Mouse (Mus musculus): Measurements from ENCODE around the gene Atp6v0d1. TPM values are rescaled to one million over a fixed set of nuclear protein-coding genes. Genes with fewer than 3 reads are reported as not detected.

Atp6v0d1 gene
- total and polyA plus RNA-seq, 3 experiments: 51.1 to 83.8 TPM; not detected in 1

GRCm38 (mm10) chr8:105527110-105527509 lies 38.7 kb downstream of the Atp6v0d1 start:
- H3K36me3 ChIP-seq (ENCODE audit: control insufficient read depth in 1 of 2, insufficient read depth in 2 of 2, low read length in 2 of 2): peaks cover 0 to 3% of the 10 kb centered on the region in 2 experiments; a peak in 2 of 4 replicates
- TF ChIP-seq NELFE (IDR thresholded peaks at IDR 0.05; ENCODE audit: low read depth, low read length) (no peak), CHD2 (IDR thresholded peaks at IDR 0.05; ENCODE audit: low read length) (no peak), CHD1 (IDR thresholded peaks at IDR 0.05; ENCODE audit: low read depth, low read length) (no peak), NRF1 (IDR thresholded peaks at IDR 0.05; ENCODE audit: insufficient read depth, low read depth, low read length, poor library complexity, severe bottlenecking) (no peak), BHLHE40 (IDR thresholded peaks at IDR 0.05; ENCODE audit: borderline replicate concordance, low read depth, low read length) (no peak)
- H3K9ac ChIP-seq (ENCODE audit: control insufficient read depth, low read depth, low read length, poor library complexity, severe bottlenecking): no peak overlapping the region
- no peaks in the 10 kb centered on the region for H3K27me3 ChIP-seq (ENCODE audit: control insufficient read depth in 1 of 2, insufficient read depth in 2 of 2, low read length in 2 of 2)
- H3K79me2 ChIP-seq (ENCODE audit: control insufficient read depth, insufficient read depth, low read length, poor library complexity): no peaks in the 10 kb centered on the region
- no peak overlapping the region for H3K27ac ChIP-seq (ENCODE audit: control insufficient read depth, low read depth, low read length)
- 0 out of 4 replicates have a peak, but pooled peaks cover 0 to under 1% of the 10 kb centered on the region in 2 experiments for H3K4me1 ChIP-seq (ENCODE audit: control insufficient read depth in 1 of 2, insufficient read depth in 2 of 2, low read length in 2 of 2)
- no peaks in the 10 kb centered on the region for H3K9me3 ChIP-seq (replicated peaks; ENCODE audit: insufficient read depth, low read length)
- DNase-seq (ENCODE audit: low read depth, low spot score): no peak
- no peak overlapping the region for H3K4me3 ChIP-seq (ENCODE audit: control insufficient read depth in 1 of 2, insufficient read depth in 1 of 2, low read depth in 2 of 2, low read length in 2 of 2)

- H3K36me3 ChIP-seq (ENCODE audit: control insufficient read depth in 1 of 2, insufficient read depth in 2 of 2, low read length in 2 of 2): peaks cover 0 to 4% of the 10 kb centered on the region in 2 experiments; a peak in 2 of 4 replicates
- H3K9me3 ChIP-seq (replicated peaks; ENCODE audit: insufficient read depth, low read length): no peaks in the 10 kb centered on the region
- no peaks in the 10 kb centered on the region for H3K79me2 ChIP-seq (ENCODE audit: control insufficient read depth, insufficient read depth, low read length, poor library complexity)
- no peak overlapping the region for H3K9ac ChIP-seq (ENCODE audit: control insufficient read depth, low read depth, low read length, poor library complexity, severe bottlenecking)
- H3K27ac ChIP-seq (ENCODE audit: control insufficient read depth, low read depth, low read length): no peak overlapping the region
- peaks cover 4 to 10% of the 10 kb centered on the region in 2 experiments for H3K4me1 ChIP-seq (ENCODE audit: control insufficient read depth in 1 of 2, insufficient read depth in 2 of 2, low read length in 2 of 2)
- H3K27me3 ChIP-seq (ENCODE audit: control insufficient read depth in 1 of 2, insufficient read depth in 2 of 2, low read length in 2 of 2): no peaks in the 10 kb centered on the region
- TF ChIP-seq CHD2 (IDR thresholded peaks at IDR 0.05; ENCODE audit: low read length) (no peak), ZNF384 (IDR thresholded peaks at IDR 0.05; ENCODE audit: low read depth, low read length) (no peak), POLR2AphosphoS2 (IDR thresholded peaks at IDR 0.05; ENCODE audit: low read length) (no peak), MYC (IDR thresholded peaks at IDR 0.05; ENCODE audit: low read depth, low read length) (no peak), GATA1 (IDR thresholded peaks at IDR 0.05; ENCODE audit: low read depth, low read length) (no peak), E2F4 (IDR thresholded peaks at IDR 0.05; ENCODE audit: borderline replicate concordance, low read depth, low read length) (no peak), ETS1 (IDR thresholded peaks at IDR 0.05; ENCODE audit: low read depth, low read length) (no peak), ZKSCAN1 (IDR thresholded peaks at IDR 0.05; ENCODE audit: low read depth, low read length) (no peak), GABPA (IDR thresholded peaks at IDR 0.05; ENCODE audit: low read depth, low read length) (no peak), ZC3H11A (IDR thresholded peaks at IDR 0.05; ENCODE audit: low read depth, low read length) (no peak), SIN3A (IDR thresholded peaks at IDR 0.05; ENCODE audit: low read length) (no peak), SMC3 (IDR thresholded peaks at IDR 0.05; ENCODE audit: low read depth, low read length) (no peak), MAX (IDR thresholded peaks at IDR 0.05; ENCODE audit: low read length) (no peak), POLR2A (IDR thresholded peaks at IDR 0.05; ENCODE audit: control insufficient read depth in 1 of 2, insufficient read depth in 1 of 2, low read depth in 1 of 2, low read length in 2 of 2, poor library complexity in 1 of 2) (no peak), HCFC1 (IDR thresholded peaks at IDR 0.05; ENCODE audit: low read depth, low read length) (no peak), TBP (IDR thresholded peaks at IDR 0.05; ENCODE audit: low read depth, low read length) (no peak), RAD21 (IDR thresholded peaks at IDR 0.05; ENCODE audit: low read depth, low read length) (no peak), POLR2AphosphoS5 (IDR thresholded peaks at IDR 0.05; ENCODE audit: borderline replicate concordance, low read depth, low read length) (no peak)
- no peak overlapping the region for H3K4me3 ChIP-seq (ENCODE audit: control insufficient read depth in 1 of 2, insufficient read depth in 1 of 2, low read depth in 2 of 2, low read length in 2 of 2)
- no peak for DNase-seq (ENCODE audit: low read depth, low spot score)
Observed at GRCm38 (mm10) chr8:105522890-105523289, 43.0 kb downstream of the Atp6v0d1 start.

All from MEL (cell line).